Mouse (Mus musculus) brain, embryonic 14.5 days (tissue): ENCODE measurements around the gene Rcan3.

Source experiments
- CTCF ChIP-seq: fragments of 200-500 bp; IDR thresholded peaks from 2 replicates; pipeline ENCODE4 v1.5.1; 2012; ENCODE audit warnings: inconsistent platforms, mild to moderate bottlenecking, moderate library complexity, borderline replicate concordance; ENCODE audit not compliant: insufficient read depth, insufficient read length; ENCODE audit errors: extremely low read depth
- POLR2A ChIP-seq: fragments of 200-500 bp; IDR thresholded peaks from 2 replicates; pipeline ENCODE4 v1.6.1; 2012; ENCODE audit warnings: mild to moderate bottlenecking, inconsistent platforms, borderline replicate concordance; ENCODE audit not compliant: poor library complexity, insufficient read depth, insufficient read length, severe bottlenecking; ENCODE audit errors: extremely low read depth

DNA sequence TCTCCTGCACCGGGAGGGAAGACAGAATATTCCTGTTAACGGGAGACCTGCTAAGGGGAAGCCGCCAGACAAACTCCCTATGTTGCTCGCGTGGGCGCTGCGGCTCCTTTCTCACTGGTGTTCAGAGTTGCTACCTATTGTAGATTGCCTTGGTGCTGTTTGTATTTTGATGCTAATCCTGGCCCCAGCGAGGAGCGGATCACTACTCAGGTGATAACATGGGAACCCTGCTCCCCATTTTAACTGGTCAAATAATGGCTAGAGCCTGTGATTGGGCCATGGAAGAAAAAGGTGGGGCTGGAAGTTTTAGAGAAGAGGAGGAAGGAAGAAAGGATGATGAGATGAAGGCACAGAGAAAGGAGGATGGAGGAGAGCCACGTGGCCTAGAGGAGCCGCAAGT, 13.2 kb downstream of the Rcan3 start:
- TF ChIP-seq CTCF (no peak), POLR2A (no peak)
